Mouse (Mus musculus) stomach, embryonic 14.5 days (tissue): Measurements from ENCODE around the gene Emx1. TPM values are rescaled to one million over a fixed set of nuclear protein-coding genes. Genes with fewer than 3 reads are reported as not detected.
"Not testable (repeated sequence)": the region's sequence is repeated elsewhere in the genome, so short reads cannot be mapped to it uniquely, and the experiment has no call there.

Source experiments
- ATAC-seq: fragments of 200-750 bp; cut with Nextera tagmentation; 2 replicates; pipeline ENCODE4 v1.8.0; 2017; ENCODE audit warnings: low read depth, moderate TSS enrichment; ENCODE audit not compliant: insufficient number of reproducible peaks, insufficient read depth, low FRiP score
- H3K27ac ChIP-seq: fragments of 300-500 bp; sonication (generic); 2 replicates; pipeline ENCODE4 v1.5.1; 2014; ENCODE audit warnings: mild to moderate bottlenecking, low read length, moderate library complexity, mixed read lengths
- H3K27me3 ChIP-seq: fragments of 300-500 bp; sonication (generic); 2 replicates; pipeline ENCODE4 v1.6.1; 2014; ENCODE audit warnings: low read length, control low read depth, mixed read lengths; ENCODE audit not compliant: control insufficient read depth, insufficient read depth
- H3K36me3 ChIP-seq: fragments of 300-500 bp; sonication (generic); 2 replicates; pipeline ENCODE4 v1.6.1; 2014; ENCODE audit warnings: mild to moderate bottlenecking, control low read depth, low read length, moderate library complexity, mixed read lengths; ENCODE audit not compliant: control insufficient read depth, insufficient read depth
- H3K4me1 ChIP-seq: fragments of 300-500 bp; sonication (generic); 2 replicates; pipeline ENCODE4 v1.6.1; 2014; ENCODE audit warnings: low read length, control low read depth, mixed read lengths; ENCODE audit not compliant: control insufficient read depth, insufficient read depth
- H3K4me2 ChIP-seq: fragments of 300-500 bp; sonication (generic); replicated peaks from 2 replicates; pipeline ENCODE4 v1.6.1; 2014; ENCODE audit warnings: low read depth, low read length, control low read depth
- H3K4me3 ChIP-seq: fragments of 300-500 bp; sonication (generic); 2 replicates; pipeline ENCODE4 v1.5.1; 2014; ENCODE audit warnings: low read depth, low read length, control low read depth
- H3K9ac ChIP-seq: fragments of 300-500 bp; sonication (generic); replicated peaks from 2 replicates; pipeline ENCODE4 v1.6.1; 2014; ENCODE audit warnings: low read depth, mild to moderate bottlenecking, control low read depth, low read length, moderate library complexity, mixed read lengths
- H3K9me3 ChIP-seq: fragments of 300-500 bp; sonication (generic); 2 replicates; pipeline ENCODE4 v1.6.1; 2016; ENCODE audit warnings: low read depth, low read length, control low read depth; ENCODE audit not compliant: control insufficient read depth
- WGBS: fragments of 180-500 bp; shearing (Covaris S2); extraction: QIAGEN DNeasy Blood & Tissue Kit; methylation state at CpG from one replicate; pipeline ENCODE4 v1.1.7; 2014; 5-methylcytosine and 5-hydroxymethylcytosine counted together
- polyA plus RNA-seq: library from polyadenylated mRNA; unstranded; fragments of >200 nt; fragmentation: Nextera tagmentation; extraction: Ambion mirVana; gene quantifications from 2 replicates; pipeline ENCODE4 v1.2.1, GENCODE M21; 2014

Emx1 gene
- polyA plus RNA-seq, result not detected in 2 replicates

DNA sequence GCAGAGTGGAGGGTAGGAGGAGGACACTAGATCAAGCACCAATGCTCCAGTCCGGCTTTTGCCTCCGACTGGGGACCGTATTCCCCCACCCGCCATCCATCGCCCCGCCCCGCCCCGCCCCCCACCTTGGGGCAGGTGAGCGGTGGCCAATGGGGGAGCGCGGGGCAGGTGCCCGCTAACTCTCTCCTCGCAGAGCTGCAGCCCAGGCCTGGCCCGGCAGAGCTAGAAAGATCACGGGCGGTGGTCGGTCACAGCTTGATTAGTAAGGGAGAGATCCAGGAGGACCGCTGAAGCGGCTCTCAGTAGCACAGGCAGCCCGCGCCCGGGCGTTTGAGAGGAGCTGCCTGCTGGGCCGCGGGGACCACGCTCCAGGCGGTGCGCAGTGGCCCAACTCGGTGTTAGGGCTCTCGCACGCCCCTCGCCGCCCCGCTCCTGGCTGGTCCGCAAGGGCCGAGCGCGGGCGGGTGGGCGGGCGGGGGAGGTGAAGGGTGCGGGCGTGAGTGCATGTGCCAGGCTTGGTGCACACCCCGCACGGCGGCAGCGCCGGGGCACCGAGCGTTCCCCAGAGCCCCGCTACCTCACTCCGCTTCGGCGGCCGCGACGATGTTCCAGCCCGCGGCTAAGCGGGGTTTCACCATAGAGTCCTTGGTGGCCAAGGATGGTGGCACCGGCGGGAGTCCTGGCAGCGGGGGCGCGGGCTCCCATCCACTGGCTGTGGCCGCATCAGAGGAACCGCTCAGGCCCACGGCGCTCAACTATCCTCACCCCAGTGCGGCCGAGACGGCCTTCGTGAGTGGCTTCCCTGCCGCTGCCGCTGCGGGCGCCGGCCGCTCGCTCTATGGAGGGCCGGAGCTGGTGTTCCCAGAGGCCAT lies at the start of gene Emx1:
Gene Emx1 (plus strand): TSS at position 99 of the 872 bp plus-strand sequence.
- ATAC-seq, result peak; percentile 81

DNA sequence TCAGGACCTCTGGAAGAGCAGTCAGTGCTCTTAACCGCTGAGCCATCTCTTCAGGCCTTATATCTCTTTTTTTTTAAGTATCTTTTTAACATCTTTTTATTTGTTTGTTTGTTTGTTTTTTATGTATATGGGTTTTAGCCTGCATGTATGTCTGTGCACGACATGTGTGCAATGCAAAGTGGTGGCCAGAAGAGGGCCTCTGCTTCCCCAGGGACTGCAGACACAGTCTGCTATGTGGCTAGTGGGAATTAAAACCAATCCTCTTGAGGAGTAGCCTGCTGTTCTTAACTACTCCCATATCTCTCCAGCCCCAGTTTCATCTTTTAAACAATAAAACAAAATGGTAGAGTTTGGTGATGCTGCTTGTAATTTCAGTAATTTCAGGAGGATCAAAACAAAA lies 47.7 kb upstream of the Emx1 start:
- Histone ChIP-seq H3K27me3 (no peaks in the 10 kb centered on the region), H3K36me3 (no peaks in the 10 kb centered on the region), H3K4me3 (no peak overlapping the region), H3K4me2 (no peak overlapping the region), H3K27ac (no peak overlapping the region), H3K4me1 (0 out of 2 replicates have a peak, but pooled peaks cover 2% of the 10 kb centered on the region), H3K9me3 (no peaks in the 10 kb centered on the region), H3K9ac (no peak overlapping the region)
- WGBS, result 91% methylated on average over 2 of the region's 2 CpGs
- ATAC-seq, result no peak

More for the DNA sequence above, at the start of gene Emx1:
- no peaks in the 10 kb centered on the region for H3K9me3 ChIP-seq
- no peak within 1 kb of the TSS for H3K27ac ChIP-seq
- peak within 1 kb of the TSS; percentile 66 for H3K4me2 ChIP-seq
- under 1% methylated on average over 79 of the region's 81 CpGs for WGBS
- no peak within 1 kb of the TSS for H3K9ac ChIP-seq
- no peaks in the 10 kb centered on the region for H3K36me3 ChIP-seq
- H3K27me3 ChIP-seq, result peaks cover 52% of the 10 kb centered on the region
- H3K4me1 ChIP-seq, result peaks cover 12% of the 10 kb centered on the region
- peak within 1 kb of the TSS; percentile 33 for H3K4me3 ChIP-seq

DNA sequence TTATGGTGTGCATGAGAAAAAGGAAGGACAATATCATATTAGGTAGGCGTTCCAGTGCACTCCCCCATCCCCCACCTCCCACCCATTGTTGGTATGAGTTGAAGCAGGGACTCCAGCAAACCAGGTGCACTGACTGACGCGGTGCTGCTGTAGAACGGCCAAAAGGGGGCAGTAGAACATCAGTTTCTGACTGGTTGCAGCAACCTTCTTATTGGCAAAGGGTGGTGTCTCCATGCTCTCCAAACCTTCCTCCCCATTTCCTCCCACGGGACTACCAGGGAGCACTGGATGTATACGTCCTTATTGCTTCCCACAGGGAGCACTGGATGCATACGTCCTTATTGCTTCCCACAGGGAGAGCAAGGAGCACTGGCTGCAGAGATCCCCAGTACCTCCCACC lies 46.2 kb upstream of the Emx1 start:
- not testable (repeated sequence) for H3K9me3 ChIP-seq, H3K36me3 ChIP-seq, H3K27ac ChIP-seq, H3K4me3 ChIP-seq, H3K27me3 ChIP-seq, ATAC-seq, H3K4me2 ChIP-seq, H3K9ac ChIP-seq, H3K4me1 ChIP-seq
- WGBS, result 3% methylated on average over 6 of the region's 7 CpGs

DNA sequence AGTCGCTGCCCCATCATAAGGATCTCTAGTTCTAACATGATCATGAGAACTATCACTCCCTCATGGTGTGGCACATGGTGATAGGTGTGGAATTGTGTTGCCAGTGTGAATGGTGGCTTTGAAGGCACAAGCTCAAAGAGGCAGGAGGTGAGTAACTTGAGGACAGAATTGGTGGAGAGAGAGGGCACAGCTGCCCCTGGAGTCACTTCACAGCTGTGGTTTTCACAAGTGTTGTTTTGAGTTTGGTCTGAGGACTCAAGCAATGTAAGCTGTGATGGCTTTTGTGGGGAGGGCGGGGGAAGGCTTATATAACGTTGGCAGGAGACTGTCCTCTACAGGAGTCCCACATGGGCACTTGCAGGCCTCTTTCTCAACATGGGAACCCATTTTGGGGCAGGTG lies 42.8 kb upstream of the Emx1 start:
- Histone ChIP-seq H3K4me1 (no peaks in the 10 kb centered on the region), H3K9me3 (no peaks in the 10 kb centered on the region), H3K4me2 (no peak overlapping the region), H3K9ac (no peak overlapping the region), H3K4me3 (no peak overlapping the region), H3K36me3 (no peaks in the 10 kb centered on the region), H3K27ac (no peak overlapping the region), H3K27me3 (no peaks in the 10 kb centered on the region)
- ATAC-seq, result no peak
- WGBS, result 66% methylated on average over 3 of the region's 3 CpGs

DNA sequence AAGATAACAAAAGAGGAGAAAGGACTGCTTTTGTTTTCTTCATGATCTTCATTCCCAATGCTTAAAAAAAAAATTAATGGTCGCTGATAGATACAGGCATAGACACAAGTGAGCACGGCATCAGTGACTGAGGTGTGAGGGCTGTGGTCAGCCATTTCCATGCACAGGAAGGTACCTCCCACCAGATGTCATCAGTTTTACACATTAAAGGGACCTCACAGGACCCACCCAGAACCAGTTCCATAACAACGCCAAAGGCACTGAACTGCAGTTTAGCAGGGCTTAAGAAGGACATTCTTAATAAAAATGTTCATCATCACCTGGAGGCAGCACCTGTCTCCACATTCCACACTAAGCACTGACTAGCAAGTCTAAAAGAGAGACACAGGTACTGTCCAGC lies 39.6 kb upstream of the Emx1 start:
- Histone ChIP-seq H3K4me2 (no peak overlapping the region), H3K27me3 (no peaks in the 10 kb centered on the region), H3K4me1 (no peaks in the 10 kb centered on the region), H3K9me3 (no peaks in the 10 kb centered on the region), H3K9ac (no peak overlapping the region), H3K36me3 (no peaks in the 10 kb centered on the region), H3K27ac (no peak overlapping the region), H3K4me3 (no peak overlapping the region)
- ATAC-seq, result no peak
- 60% methylated on average over 3 of the region's 3 CpGs for WGBS

DNA sequence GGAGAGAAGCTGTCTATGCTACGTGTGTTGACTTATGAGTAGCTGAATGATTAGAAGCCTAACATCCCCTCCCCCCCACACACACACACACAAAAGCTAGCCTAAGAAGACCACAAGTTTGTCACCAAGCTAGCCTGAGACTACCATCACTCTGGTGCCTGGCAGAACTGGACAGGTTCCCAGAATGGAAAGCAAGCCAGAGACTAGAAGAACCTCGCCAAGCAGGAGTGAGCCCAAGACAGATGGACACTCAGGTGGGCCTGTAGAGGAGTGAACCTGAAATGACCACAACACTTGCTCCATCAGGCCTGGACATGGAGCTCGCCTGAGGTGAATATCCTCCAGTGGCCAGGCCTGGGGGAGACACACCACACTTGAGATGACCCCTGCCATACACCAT lies 36.9 kb upstream of the Emx1 start:
- H3K9me3 ChIP-seq, result no peaks in the 10 kb centered on the region
- H3K27ac ChIP-seq, result no peak overlapping the region
- H3K9ac ChIP-seq, result no peak overlapping the region
- H3K4me3 ChIP-seq, result no peak overlapping the region
- H3K27me3 ChIP-seq, result no peaks in the 10 kb centered on the region
- WGBS, result 79% methylated on average over 3 of the region's 3 CpGs
- no peak overlapping the region for H3K4me2 ChIP-seq
- no peaks in the 10 kb centered on the region for H3K36me3 ChIP-seq
- no peak for ATAC-seq
- no peaks in the 10 kb centered on the region for H3K4me1 ChIP-seq

DNA sequence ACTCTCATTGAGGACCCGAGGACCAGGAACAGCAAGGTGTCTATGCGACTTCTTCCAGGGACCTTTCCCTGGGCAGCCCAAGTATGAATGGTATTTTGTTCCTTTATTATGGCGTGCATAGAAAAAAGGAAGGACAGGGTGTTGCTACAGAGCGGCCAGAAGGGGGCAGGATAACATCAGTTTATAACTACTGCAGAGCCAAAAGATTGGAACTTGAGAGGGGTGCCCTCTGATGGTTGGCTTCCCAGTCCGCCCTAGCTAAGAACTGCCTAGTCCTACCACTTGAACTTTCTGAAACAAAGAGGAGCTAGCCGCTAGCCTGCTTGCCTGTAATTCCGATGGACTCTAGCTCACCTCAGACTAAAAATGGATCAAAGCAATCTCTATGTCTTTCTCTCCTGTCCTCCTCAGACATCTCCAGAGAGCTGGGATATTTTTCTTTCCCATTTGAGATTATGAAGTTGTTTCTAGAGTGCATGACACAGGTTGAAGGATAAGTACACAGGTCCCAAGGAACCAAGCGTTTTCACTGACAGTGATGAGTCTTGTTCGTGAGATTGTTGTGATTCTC lies 33.2 kb upstream of the Emx1 start:
- Histone ChIP-seq H3K4me1 (no peaks in the 10 kb centered on the region), H3K4me3 (no peak overlapping the region), H3K27ac (no peak overlapping the region), H3K9ac (no peak overlapping the region), H3K9me3 (no peaks in the 10 kb centered on the region), H3K36me3 (no peaks in the 10 kb centered on the region), H3K4me2 (peak overlapping the region; percentile 87; the same call in 1 of the 2 replicates), H3K27me3 (no peaks in the 10 kb centered on the region)
- WGBS, result 13% methylated on average over 9 of the region's 9 CpGs
- ATAC-seq, result peak; percentile 57; the same call in 1 of the 2 replicates

DNA sequence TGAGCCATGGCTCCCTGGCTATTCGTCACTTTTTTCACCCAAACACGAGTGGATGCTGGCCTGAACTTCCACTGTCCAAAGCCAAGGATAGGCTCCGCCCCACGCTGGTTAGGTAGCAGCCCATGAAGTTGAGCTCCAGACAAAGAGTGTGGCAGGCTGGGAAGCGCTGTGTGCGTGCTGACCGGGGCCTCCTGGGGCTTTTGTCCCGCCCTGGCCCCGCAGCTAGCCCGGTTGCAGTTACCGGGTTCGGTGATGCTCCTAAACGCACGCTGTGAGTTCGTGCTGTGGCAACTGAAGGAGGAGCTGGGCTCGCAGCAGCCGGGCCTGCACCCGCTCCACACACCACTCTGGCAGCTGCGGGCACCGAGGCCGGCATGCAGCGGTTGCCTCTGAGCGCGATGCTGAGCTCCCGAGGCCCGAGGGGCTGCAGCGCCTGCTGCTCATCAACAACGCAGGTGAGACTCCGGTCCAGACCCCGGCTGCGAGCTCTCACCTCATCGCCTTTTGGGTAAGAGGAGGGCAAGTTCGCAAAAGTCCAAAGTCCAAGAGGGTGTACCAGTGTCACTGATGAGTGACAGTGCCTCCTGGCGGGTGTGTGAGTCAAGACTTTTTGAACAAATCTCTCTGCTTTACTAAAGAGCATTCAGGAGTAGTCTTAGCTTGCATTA lies 32.2 kb upstream of the Emx1 start:
- WGBS, result 2% methylated on average over 34 of the region's 34 CpGs
- Histone ChIP-seq H3K9me3 (no peaks in the 10 kb centered on the region), H3K36me3 (no peaks in the 10 kb centered on the region), H3K9ac (peak overlapping the region; percentile 57; the same call in 1 of the 2 replicates), H3K27me3 (no peaks in the 10 kb centered on the region), H3K27ac (peak overlapping the region; percentile 36; the same call in 1 of the 2 replicates), H3K4me2 (peak overlapping the region; percentile 87), H3K4me1 (no peaks in the 10 kb centered on the region), H3K4me3 (peak overlapping the region; percentile 44)
- ATAC-seq, result peak; percentile 48; the same call in 1 of the 2 replicates
